Mouse (Mus musculus) embryonic facial prominence, embryonic 11.5 days (tissue): Measurements from ENCODE around the gene Cln5. TPM values are rescaled to one million over a fixed set of nuclear protein-coding genes. Genes with fewer than 3 reads are reported as not detected.

Source experiments
- ATAC-seq: fragments of 200-750 bp; cut with Nextera tagmentation; replicated peaks from 2 replicates; pipeline ENCODE4 v1.8.0; 2017; ENCODE audit warnings: low read depth; ENCODE audit not compliant: insufficient number of reproducible peaks, low FRiP score, low TSS enrichment
- DNase-seq: peaks from one replicate; pipeline ENCODE4 v3.0.0-alpha.2; 2015; ENCODE audit warnings: low spot score
- H3K27ac ChIP-seq: fragments of 300-500 bp; sonication (generic); replicated peaks from 2 replicates; pipeline ENCODE4 v1.5.1; 2014; ENCODE audit warnings: mild to moderate bottlenecking, low read depth, low read length, control low read depth
- H3K27me3 ChIP-seq: fragments of 300-500 bp; sonication (generic); 2 replicates; pipeline ENCODE4 v1.6.1; 2014; ENCODE audit warnings: mild to moderate bottlenecking, low read length, moderate library complexity, mixed read lengths; ENCODE audit not compliant: control insufficient read depth, insufficient read depth
- H3K36me3 ChIP-seq: fragments of 300-500 bp; sonication (generic); replicated peaks from 2 replicates; pipeline ENCODE4 v1.6.1; 2014; ENCODE audit warnings: low read depth, mild to moderate bottlenecking, low read length, moderate library complexity, mixed read lengths; ENCODE audit not compliant: control insufficient read depth, insufficient read depth
- H3K4me1 ChIP-seq: fragments of 300-500 bp; sonication (generic); 2 replicates; pipeline ENCODE4 v1.6.1; 2014; ENCODE audit warnings: low read length, mixed read lengths; ENCODE audit not compliant: control insufficient read depth, insufficient read depth
- H3K4me2 ChIP-seq: fragments of 300-500 bp; sonication (generic); 2 replicates; pipeline ENCODE4 v1.6.1; 2014; ENCODE audit warnings: low read depth, mild to moderate bottlenecking, control low read depth, low read length, moderate library complexity
- H3K4me3 ChIP-seq: fragments of 300-500 bp; sonication (generic); 2 replicates; pipeline ENCODE4 v1.5.1; 2014; ENCODE audit warnings: low read depth, low read length, control low read depth
- H3K9ac ChIP-seq: fragments of 300-500 bp; sonication (generic); replicated peaks from 2 replicates; pipeline ENCODE4 v1.6.1; 2014; ENCODE audit warnings: mild to moderate bottlenecking, control low read depth, low read length
- H3K9me3 ChIP-seq: fragments of 300-500 bp; sonication (generic); replicated peaks from 2 replicates; pipeline ENCODE4 v1.6.1; 2016; ENCODE audit warnings: mild to moderate bottlenecking, low read length, inconsistent platforms, mixed read lengths; ENCODE audit not compliant: control insufficient read depth
- WGBS: fragments of 180-500 bp; shearing (Covaris S2); extraction: QIAGEN DNeasy Blood & Tissue Kit; methylation state at CpG from one replicate; pipeline ENCODE4 v1.1.7; 2014; 5-methylcytosine and 5-hydroxymethylcytosine counted together
- polyA plus RNA-seq: library from polyadenylated mRNA; unstranded; fragments of >200 nt; fragmentation: Nextera tagmentation; extraction: Ambion mirVana; gene quantifications from 2 replicates; pipeline ENCODE4 v1.2.1, GENCODE M21; 2014

Cln5 gene
- 31.8 and 34.3 TPM in 2 replicates for polyA plus RNA-seq

GRCm38 (mm10) chr14:103069864-103070611 lies at the start of gene Cln5:
TSS of gene Cln5 (plus strand) at chr14:103070216.
- DNase-seq (peak; percentile 96), ATAC-seq (peak; percentile 98)
- Histone ChIP-seq H3K4me1 (no peaks in the 10 kb centered on the region), H3K9ac (peak within 1 kb of the TSS; percentile 82), H3K4me3 (peak within 1 kb of the TSS; percentile 64), H3K4me2 (peak within 1 kb of the TSS; percentile 84), H3K27ac (peak within 1 kb of the TSS; percentile 66; the same call in 1 of the 2 replicates), H3K36me3 (peaks cover 2% of the 10 kb centered on the region; the same call in 1 of the 2 replicates), H3K9me3 (no peaks in the 10 kb centered on the region), H3K27me3 (no peaks in the 10 kb centered on the region)
- under 1% methylated on average over 65 of the region's 65 CpGs for WGBS

DNA sequence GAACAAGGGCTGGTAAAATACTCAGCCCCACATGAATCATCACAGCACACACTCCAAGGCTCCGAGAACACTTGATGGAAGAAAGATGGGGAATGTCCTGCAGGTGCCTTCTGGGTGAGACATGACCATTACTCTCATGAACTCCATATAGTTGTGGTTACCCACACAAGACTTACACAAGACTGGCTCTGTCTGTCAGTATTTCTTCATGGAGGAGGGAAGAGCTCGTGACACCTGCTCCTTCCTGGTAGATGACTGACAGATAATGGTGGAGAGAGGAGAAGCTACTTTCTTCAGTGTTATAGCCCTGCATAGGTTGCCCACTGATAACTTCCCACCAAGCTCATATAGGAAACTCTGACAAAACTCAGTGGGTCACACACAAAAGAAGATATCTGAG lies 40.8 kb upstream of the Cln5 start:
- ATAC-seq = no peak
- no peak for DNase-seq
- no peak overlapping the region for H3K4me3 ChIP-seq
- H3K9me3 ChIP-seq = no peaks in the 10 kb centered on the region
- H3K4me1 ChIP-seq = no peaks in the 10 kb centered on the region
- no peaks in the 10 kb centered on the region for H3K36me3 ChIP-seq
- no peak overlapping the region for H3K4me2 ChIP-seq
- H3K9ac ChIP-seq = no peak overlapping the region
- WGBS = 82% methylated on average over 2 of the region's 2 CpGs
- H3K27me3 ChIP-seq = no peaks in the 10 kb centered on the region
- H3K27ac ChIP-seq = no peak overlapping the region

DNA sequence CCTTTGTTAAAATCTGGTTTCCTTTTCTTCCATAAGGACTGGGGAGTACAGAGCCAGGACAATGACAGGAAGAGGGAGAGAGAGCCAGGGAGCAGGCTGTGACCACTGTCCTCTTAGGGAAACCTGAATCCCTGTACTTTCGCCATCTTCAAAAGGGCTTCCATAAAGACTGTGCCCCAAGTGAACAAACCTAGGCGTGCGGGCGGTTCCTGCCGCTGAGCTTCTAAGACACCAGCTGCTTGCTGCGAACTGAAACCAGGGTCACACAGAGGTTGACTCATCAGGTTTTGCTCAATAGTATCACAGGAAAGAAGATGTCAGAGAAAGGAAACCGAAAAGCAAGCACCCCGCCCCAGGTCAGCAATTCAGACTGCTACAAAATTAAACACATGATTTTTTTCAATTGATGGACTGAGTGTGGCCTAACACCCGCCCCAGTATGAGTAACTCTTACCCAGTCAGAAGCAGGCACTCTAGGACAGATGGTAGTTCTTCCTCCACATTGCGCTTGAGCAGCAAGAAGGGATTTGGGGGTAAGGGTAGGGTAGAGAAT lies 36.7 kb upstream of the Cln5 start:
- H3K9ac ChIP-seq = no peak overlapping the region
- no peaks in the 10 kb centered on the region for H3K9me3 ChIP-seq
- no peaks in the 10 kb centered on the region for H3K36me3 ChIP-seq
- no peaks in the 10 kb centered on the region for H3K27me3 ChIP-seq
- H3K4me1 ChIP-seq = no peaks in the 10 kb centered on the region
- 79% methylated on average over 10 of the region's 10 CpGs for WGBS
- H3K4me2 ChIP-seq = no peak overlapping the region
- no peak for DNase-seq
- no peak overlapping the region for H3K27ac ChIP-seq
- H3K4me3 ChIP-seq = no peak overlapping the region
- ATAC-seq = no peak

DNA sequence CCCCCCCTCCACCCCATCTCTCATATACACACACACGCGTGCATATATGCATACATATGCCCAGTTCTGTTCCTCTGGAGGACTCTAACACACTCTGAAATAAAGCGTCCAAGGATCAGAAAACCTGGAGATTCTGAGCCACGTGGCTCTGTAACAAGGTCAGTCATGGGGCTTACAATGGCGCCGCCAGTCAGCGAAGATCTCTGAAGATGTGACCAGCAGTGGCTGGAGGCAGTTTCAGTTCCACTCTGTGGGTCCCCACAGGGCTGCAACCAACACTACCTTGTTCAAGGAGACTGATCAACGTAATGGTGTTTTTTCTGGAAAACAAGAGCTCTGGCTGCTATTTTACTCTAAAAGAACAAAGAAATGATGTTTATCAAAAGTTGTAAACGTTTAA lies 35.9 kb upstream of the Cln5 start:
- Histone ChIP-seq H3K27ac (no peak overlapping the region), H3K9ac (no peak overlapping the region), H3K27me3 (no peaks in the 10 kb centered on the region), H3K36me3 (no peaks in the 10 kb centered on the region), H3K4me1 (no peaks in the 10 kb centered on the region), H3K4me2 (no peak overlapping the region), H3K4me3 (no peak overlapping the region), H3K9me3 (no peaks in the 10 kb centered on the region)
- DNase-seq = no peak
- ATAC-seq = no peak
- WGBS = 83% methylated on average over 9 of the region's 9 CpGs

DNA sequence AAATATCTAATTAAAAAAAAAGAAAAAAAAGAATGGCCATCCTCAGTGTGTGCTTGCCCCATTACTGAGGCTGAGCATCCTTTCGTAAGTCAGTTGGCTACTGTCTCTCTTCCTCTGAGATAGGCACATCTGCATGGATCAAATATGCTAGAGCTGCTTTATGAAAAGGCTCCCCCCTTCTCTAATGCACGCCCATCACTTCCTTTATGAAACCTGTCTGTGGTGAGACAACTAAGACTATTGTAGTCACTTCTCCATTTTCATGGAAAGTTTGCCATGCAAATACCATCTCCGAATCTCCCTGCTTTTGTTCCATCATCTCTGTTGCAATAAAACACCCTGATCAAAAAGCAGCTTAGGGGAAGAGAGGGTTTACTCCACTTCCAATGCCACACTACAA lies 33.0 kb upstream of the Cln5 start:
- no peak overlapping the region for H3K4me3 ChIP-seq
- H3K4me2 ChIP-seq = no peak overlapping the region
- H3K9me3 ChIP-seq = no peaks in the 10 kb centered on the region
- H3K9ac ChIP-seq = no peak overlapping the region
- no peak for DNase-seq
- H3K36me3 ChIP-seq = no peaks in the 10 kb centered on the region
- no peaks in the 10 kb centered on the region for H3K4me1 ChIP-seq
- H3K27ac ChIP-seq = no peak overlapping the region
- 89% methylated on average over 3 of the region's 3 CpGs for WGBS
- no peaks in the 10 kb centered on the region for H3K27me3 ChIP-seq
- no peak for ATAC-seq

DNA sequence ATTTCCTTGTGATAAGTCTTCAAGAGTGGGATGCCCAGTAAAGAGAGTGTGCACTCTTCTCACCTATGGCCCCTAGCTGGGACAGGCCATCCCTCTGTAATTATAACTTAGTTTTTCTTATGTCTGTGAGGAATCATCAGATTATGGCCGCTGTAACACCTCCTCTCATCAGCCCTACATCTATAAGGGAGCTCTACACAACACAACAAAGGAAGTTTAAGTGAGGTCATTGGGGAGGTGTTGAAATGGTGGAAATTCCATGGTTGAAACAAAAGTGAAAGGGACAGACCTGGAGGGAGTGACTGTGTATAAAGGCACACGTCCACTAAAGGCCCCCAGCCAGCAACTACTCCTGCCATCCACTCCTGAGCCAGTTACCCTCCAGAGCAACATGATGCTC lies 23.3 kb upstream of the Cln5 start, which contains the start of gene Acod1:
TSS of gene Acod1 (plus strand) at position 301 of the 400 bp plus-strand sequence.
- ATAC-seq = no peak
- H3K4me1 ChIP-seq = no peaks in the 10 kb centered on the region
- WGBS = 73% methylated on average over 2 of the region's 2 CpGs

DNA sequence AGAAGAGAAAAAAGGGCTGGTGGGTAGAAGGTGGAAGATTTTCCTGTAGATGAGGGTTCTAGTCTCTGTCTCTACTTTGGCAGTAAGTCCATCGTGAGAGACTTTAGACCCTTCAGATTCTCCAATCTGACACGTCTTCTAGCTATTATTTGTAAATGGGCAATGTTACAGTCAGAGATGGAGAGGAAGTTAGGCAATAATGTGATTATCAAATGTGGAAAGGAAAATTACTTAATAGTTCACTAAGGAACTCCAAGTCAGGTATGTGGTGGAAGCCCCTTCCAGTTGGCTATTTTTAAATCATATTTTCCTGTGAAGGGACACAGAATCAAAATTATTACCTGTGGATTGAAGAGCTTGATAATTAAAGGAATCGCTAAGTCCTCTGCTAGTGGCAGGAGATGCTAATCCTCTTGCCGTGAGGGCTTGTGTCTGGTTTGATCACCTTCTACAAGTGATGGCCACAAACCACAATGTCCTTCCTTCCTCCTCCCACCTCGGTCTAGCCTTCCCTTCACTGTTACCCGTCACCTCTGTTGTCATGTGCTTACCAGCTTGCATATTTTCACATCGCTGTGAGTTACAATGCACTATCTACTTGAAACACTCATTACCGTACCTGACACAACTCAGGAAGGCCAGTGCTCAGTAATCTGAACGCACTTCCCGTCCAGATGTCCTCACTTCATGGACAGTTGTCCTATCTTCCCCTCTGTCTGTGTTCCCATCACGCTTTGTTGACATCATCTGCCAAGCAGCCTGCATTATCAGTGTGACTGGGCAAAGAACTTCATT lies 21.5 kb upstream of the Cln5 start:
- Histone ChIP-seq H3K9me3 (no peaks in the 10 kb centered on the region), H3K27ac (no peak overlapping the region), H3K4me3 (no peak overlapping the region), H3K36me3 (no peaks in the 10 kb centered on the region), H3K9ac (no peak overlapping the region), H3K4me1 (no peaks in the 10 kb centered on the region), H3K4me2 (no peak overlapping the region), H3K27me3 (no peaks in the 10 kb centered on the region)
- 88% methylated on average over 11 of the region's 11 CpGs for WGBS
- no peak for ATAC-seq
- no peak for DNase-seq

More for the DNA sequence above, 23.3 kb upstream of the Cln5 start, which contains the start of gene Acod1:
- no peak for DNase-seq
- no peak within 1 kb of the TSS for H3K9ac ChIP-seq
- no peak within 1 kb of the TSS for H3K4me3 ChIP-seq
- no peak within 1 kb of the TSS for H3K27ac ChIP-seq
- H3K9me3 ChIP-seq = no peaks in the 10 kb centered on the region
- no peak within 1 kb of the TSS for H3K4me2 ChIP-seq
- H3K36me3 ChIP-seq = no peaks in the 10 kb centered on the region
- H3K27me3 ChIP-seq = no peaks in the 10 kb centered on the region
